In genomic region chr12:98674627-98675143, GRCm38 (mm10) we compare ENCODE assay signal across 8 mouse cellular contexts. TPM values are rescaled to one million over a fixed set of nuclear protein-coding genes. Genes with fewer than 3 reads are reported as not detected.
DNase-seq lines count a peak whose midpoint lies in the region; ATAC-seq lines count a peak whose summit lies in the region.

No protein-coding gene starts in this region.

- H3K4me3 ChIP-seq in forebrain, embryonic 11.5 days (ENCODE audit: low read depth, low read length) = peak overlapping the region; percentile 14; the same call in 1 of the 2 replicates
- peak overlapping the region; percentile 42 for H3K4me3 ChIP-seq in heart, embryonic 15.5 days
- peak overlapping the region; percentile 34 for H3K4me3 ChIP-seq in liver, embryonic 13.5 days (replicated peaks)
- H3K4me3 ChIP-seq in stomach, embryonic 15.5 days (replicated peaks) = peak overlapping the region; percentile 28; the same call in 1 of the 2 replicates

- peaks cover 3% of the 10 kb centered on the region; the same call in 1 of the 2 replicates for H3K36me3 ChIP-seq in forebrain, embryonic 11.5 days (ENCODE audit: control insufficient read depth, insufficient read depth, low read length)
- peaks cover 17% of the 10 kb centered on the region; the same call in 1 of the 2 replicates for H3K36me3 ChIP-seq in heart, embryonic 15.5 days
- H3K36me3 ChIP-seq in liver, embryonic 13.5 days = peaks cover 6% of the 10 kb centered on the region; the same call in 1 of the 2 replicates
- peaks cover 17% of the 10 kb centered on the region for H3K36me3 ChIP-seq in stomach, embryonic 15.5 days

- H3K4me2 ChIP-seq in forebrain, embryonic 11.5 days (ENCODE audit: low read depth, low read length, severe bottlenecking) = peak overlapping the region; percentile 40; the same call in 1 of the 2 replicates
- H3K4me2 ChIP-seq in heart, embryonic 15.5 days = peak overlapping the region; percentile 65
- peak overlapping the region; percentile 56 for H3K4me2 ChIP-seq in liver, embryonic 13.5 days
- peak overlapping the region; percentile 46 for H3K4me2 ChIP-seq in stomach, embryonic 15.5 days

- H3K9me3 ChIP-seq in forebrain, embryonic 11.5 days (ENCODE audit: control insufficient read depth, low read length) = no peaks in the 10 kb centered on the region
- no peaks in the 10 kb centered on the region for H3K9me3 ChIP-seq in heart, embryonic 15.5 days (replicated peaks)
- no peaks in the 10 kb centered on the region for H3K9me3 ChIP-seq in liver, embryonic 13.5 days (replicated peaks)
- no peaks in the 10 kb centered on the region for H3K9me3 ChIP-seq in stomach, embryonic 15.5 days

- peak; percentile 83 for ATAC-seq in forebrain, embryonic 11.5 days (replicated peaks; ENCODE audit: low FRiP score)
- peak; percentile 93 for ATAC-seq in heart, embryonic 15.5 days (replicated peaks; ENCODE audit: insufficient number of reproducible peaks, insufficient read depth, low FRiP score, low read depth)
- peak; percentile 82 for ATAC-seq in liver, embryonic 13.5 days (ENCODE audit: low read depth)
- ATAC-seq in stomach, embryonic 15.5 days (ENCODE audit: insufficient read depth, low FRiP score, low read depth) = peak; percentile 85

- DNase-seq in CD8-positive naive resting alpha-beta T cell, adult 2 months (ENCODE audit: low read depth in 2 of 2, low spot score in 2 of 2) = peak; percentile 44 to 49
- peak; percentile 69 for DNase-seq in c-Kit-positive CD71-negative TER-119-negative erythroid progenitor cells, embryonic 14.5 days (ENCODE audit: low read depth)
- DNase-seq in forebrain, embryonic 11.5 days (ENCODE audit: low spot score) = peak; percentile 83
- peak; percentile 84 for DNase-seq in kidney, postnatal 14 days
- DNase-seq in liver, embryonic 13.5 days = peak; percentile 49
- peak; percentile 46 to 64 for DNase-seq in natural killer cell, adult 2 months (ENCODE audit: low spot score in 2 of 2)

- 7% methylated on average over 9 of the region's 9 CpGs for WGBS in forebrain, embryonic 11.5 days
- 8% methylated on average over 9 of the region's 9 CpGs for WGBS in heart, embryonic 15.5 days
- WGBS in liver, embryonic 13.5 days (ENCODE audit: insufficient replicate concordance) = 5% methylated on average over 9 of the region's 9 CpGs
- WGBS in stomach, embryonic 15.5 days = 18% methylated on average over 9 of the region's 9 CpGs

- H3K4me1 ChIP-seq in forebrain, embryonic 11.5 days (replicated peaks; ENCODE audit: control insufficient read depth, insufficient read depth, low read length) = no peaks in the 10 kb centered on the region
- H3K4me1 ChIP-seq in heart, embryonic 15.5 days (replicated peaks) = peaks cover 3% of the 10 kb centered on the region; the same call in 1 of the 2 replicates
- peaks cover 6% of the 10 kb centered on the region; the same call in 1 of the 2 replicates for H3K4me1 ChIP-seq in liver, embryonic 13.5 days (replicated peaks)
- no peaks in the 10 kb centered on the region for H3K4me1 ChIP-seq in stomach, embryonic 15.5 days

- no peak overlapping the region for H3K9ac ChIP-seq in forebrain, embryonic 11.5 days (ENCODE audit: low read length)
- no peak overlapping the region for H3K9ac ChIP-seq in heart, embryonic 15.5 days
- no peak overlapping the region for H3K9ac ChIP-seq in liver, embryonic 13.5 days
- no peak overlapping the region for H3K9ac ChIP-seq in stomach, embryonic 15.5 days

- no peak overlapping the region for H3K27ac ChIP-seq in forebrain, embryonic 11.5 days (ENCODE audit: low read depth, low read length)
- peak overlapping the region; percentile 82 for H3K27ac ChIP-seq in heart, embryonic 15.5 days
- H3K27ac ChIP-seq in liver, embryonic 13.5 days = no peak overlapping the region
- H3K27ac ChIP-seq in stomach, embryonic 15.5 days = no peak overlapping the region

- no peaks in the 10 kb centered on the region for H3K27me3 ChIP-seq in forebrain, embryonic 11.5 days (ENCODE audit: control insufficient read depth, insufficient read depth, low read length)
- no peaks in the 10 kb centered on the region for H3K27me3 ChIP-seq in heart, embryonic 15.5 days
- no peaks in the 10 kb centered on the region for H3K27me3 ChIP-seq in liver, embryonic 13.5 days
- no peaks in the 10 kb centered on the region for H3K27me3 ChIP-seq in stomach, embryonic 15.5 days (replicated peaks)

RNA-seq across cellular contexts. Expression of gene Spata7, which starts 46.7 kb away (rescaled TPM):
- polyA plus RNA-seq in forebrain, embryonic 11.5 days (2014; fragmentation: Nextera tagmentation; extraction: Ambion mirVana) = 26.0 and 26.6 TPM in 2 replicates
- polyA plus RNA-seq in heart, embryonic 15.5 days (2015; fragmentation: Nextera tagmentation; extraction: Ambion mirVana) = 10.6 and 10.9 TPM in 2 replicates
- polyA plus RNA-seq in liver, embryonic 13.5 days (2015; fragmentation: Nextera tagmentation; extraction: Ambion mirVana) = 2.4 and 3.1 TPM in 2 replicates
- polyA plus RNA-seq in stomach, embryonic 15.5 days (2015; fragmentation: Nextera tagmentation; extraction: Ambion mirVana) = 11.8 and 12.7 TPM in 2 replicates
